Mouse (Mus musculus): Measurements from ENCODE around the gene Fancc.
"Not testable (repeated sequence)": the region's sequence is repeated elsewhere in the genome, so short reads cannot be mapped to it uniquely, and the experiment has no call there.

Fancc gene

GRCm38 (mm10) chr13:63515542-63515941 lies 18.5 kb upstream of the Fancc start:
- no peak for DNase-seq (ENCODE audit: low spot score)

GRCm38 (mm10) chr13:63514931-63515360 lies 17.9 kb upstream of the Fancc start:
- DNase-seq (ENCODE audit: low spot score) = no peak

GRCm38 (mm10) chr13:63513374-63514098 lies 16.5 kb upstream of the Fancc start:
- no peak for DNase-seq (ENCODE audit: low spot score)

GRCm38 (mm10) chr13:63512411-63512810 lies 15.3 kb upstream of the Fancc start:
- DNase-seq (ENCODE audit: low spot score) = no peak

GRCm38 (mm10) chr13:63507821-63508220 lies 10.7 kb upstream of the Fancc start:
- DNase-seq (ENCODE audit: low spot score) = no peak

- DNase-seq (ENCODE audit: low spot score) = no peak
Measured at GRCm38 (mm10) chr13:63507001-63507556, 10.0 kb upstream of the Fancc start.

- DNase-seq (ENCODE audit: low spot score) = no peak
Measured at GRCm38 (mm10) chr13:63506364-63506763, 9.3 kb upstream of the Fancc start.

- no peak for DNase-seq (ENCODE audit: low spot score)
Measured at GRCm38 (mm10) chr13:63502391-63502790, 5.3 kb upstream of the Fancc start.

- DNase-seq (ENCODE audit: low spot score) = no peak
Measured at GRCm38 (mm10) chr13:63499489-63499888, 2.4 kb upstream of the Fancc start.

- DNase-seq (ENCODE audit: low spot score) = no peak
Measured at GRCm38 (mm10) chr13:63487707-63488042, 9.4 kb downstream of the Fancc start.

GRCm38 (mm10) chr13:63486791-63487706 lies 10.0 kb downstream of the Fancc start:
- DNase-seq (ENCODE audit: low spot score) = no peak

GRCm38 (mm10) chr13:63475356-63475755 lies 21.7 kb downstream of the Fancc start:
- no peak for DNase-seq (ENCODE audit: low spot score)

GRCm38 (mm10) chr13:63452898-63453297 lies 44.2 kb downstream of the Fancc start:
- DNase-seq (ENCODE audit: low spot score) = no peak

- no peak for DNase-seq (ENCODE audit: low spot score)
Measured at GRCm38 (mm10) chr13:63451140-63451539, 45.9 kb downstream of the Fancc start.

GRCm38 (mm10) chr13:63445419-63445818 lies 51.7 kb downstream of the Fancc start:
- DNase-seq (ENCODE audit: low spot score) = no peak

- DNase-seq (ENCODE audit: low spot score) = no peak
Measured at GRCm38 (mm10) chr13:63432759-63433158, 64.3 kb downstream of the Fancc start.

GRCm38 (mm10) chr13:63431857-63432191 lies 65.3 kb downstream of the Fancc start:
- DNase-seq (ENCODE audit: low spot score) = no peak

- peak; percentile 94 for DNase-seq (ENCODE audit: low spot score)
Measured at GRCm38 (mm10) chr13:63431030-63431856, 65.8 kb downstream of the Fancc start.

GRCm38 (mm10) chr13:63430681-63431029 lies 66.4 kb downstream of the Fancc start:
- no peak for DNase-seq (ENCODE audit: low spot score)

- no peak for DNase-seq (ENCODE audit: low spot score)
Measured at GRCm38 (mm10) chr13:63430206-63430605, 66.9 kb downstream of the Fancc start.

- DNase-seq (ENCODE audit: low spot score) = not testable (repeated sequence)
Measured at GRCm38 (mm10) chr13:63428211-63428610, 68.9 kb downstream of the Fancc start.

- DNase-seq (ENCODE audit: low spot score) = no peak
Measured at GRCm38 (mm10) chr13:63423060-63423459, 74.0 kb downstream of the Fancc start.

Data from ovary, adult 18-20 months (tissue).